Mouse (Mus musculus): ENCODE measurements around the gene Fmnl3. TPM values are rescaled to one million over a fixed set of nuclear protein-coding genes. Genes with fewer than 3 reads are reported as not detected.

Fmnl3 gene
- total and polyA plus RNA-seq, 3 experiments, result 0.04 to 0.06 TPM; not detected in 1

GRCm38 (mm10) chr15:99326407-99326806 is 43.9 kb downstream of the Fmnl3 start:
- peaks cover 2 to 9% of the 10 kb centered on the region in 2 experiments for H3K27me3 ChIP-seq (ENCODE audit: control insufficient read depth in 1 of 2, insufficient read depth in 2 of 2, low read length in 2 of 2)
- H3K9ac ChIP-seq (ENCODE audit: control insufficient read depth, low read depth, low read length, poor library complexity, severe bottlenecking), result no peak overlapping the region
- H3K27ac ChIP-seq (ENCODE audit: control insufficient read depth, low read depth, low read length), result no peak overlapping the region
- no peaks in the 10 kb centered on the region for H3K79me2 ChIP-seq (ENCODE audit: control insufficient read depth, insufficient read depth, low read length, poor library complexity)
- no peak for DNase-seq (ENCODE audit: low read depth, low spot score)
- peaks cover 5 to 13% of the 10 kb centered on the region in 2 experiments for H3K4me1 ChIP-seq (ENCODE audit: control insufficient read depth in 1 of 2, insufficient read depth in 2 of 2, low read length in 2 of 2)
- H3K36me3 ChIP-seq (ENCODE audit: control insufficient read depth in 1 of 2, insufficient read depth in 2 of 2, low read length in 2 of 2), result peaks cover 0 to 9% of the 10 kb centered on the region in 2 experiments; a peak in 2 of 4 replicates
- no peaks in the 10 kb centered on the region for H3K9me3 ChIP-seq (replicated peaks; ENCODE audit: insufficient read depth, low read length)
- H3K4me3 ChIP-seq (ENCODE audit: control insufficient read depth in 1 of 2, insufficient read depth in 1 of 2, low read depth in 2 of 2, low read length in 2 of 2), result no peak overlapping the region
- TF ChIP-seq BHLHE40 (IDR thresholded peaks at IDR 0.05; ENCODE audit: borderline replicate concordance, low read depth, low read length), result no peak
- TF ChIP-seq MAFK (IDR thresholded peaks at IDR 0.05; ENCODE audit: borderline replicate concordance, low read depth, low read length), result no peak
- TF ChIP-seq CTCF (IDR thresholded peaks at IDR 0.05 in 2 of 3, conservative IDR thresholded peaks at IDR 0.05 in 1 of 3; ENCODE audit: control insufficient read depth in 1 of 3, insufficient read depth in 1 of 3, low read depth in 2 of 3, low read length in 3 of 3, poor library complexity in 1 of 3, severe bottlenecking in 1 of 3), result no peak
- no peak for TF ChIP-seq MAZ (IDR thresholded peaks at IDR 0.05; ENCODE audit: low read depth, low read length)
- no peak for TF ChIP-seq CHD1 (IDR thresholded peaks at IDR 0.05; ENCODE audit: low read depth, low read length)
- TF ChIP-seq TAL1 (IDR thresholded peaks at IDR 0.05; ENCODE audit: low read length), result no peak
- TF ChIP-seq E2F4 (IDR thresholded peaks at IDR 0.05; ENCODE audit: borderline replicate concordance, low read depth, low read length), result no peak
- TF ChIP-seq MEF2A (IDR thresholded peaks at IDR 0.05; ENCODE audit: extremely low read depth, insufficient replicate concordance, low read depth, low read length, poor library complexity, severe bottlenecking), result no peak
- no peak for TF ChIP-seq KAT2A (conservative IDR thresholded peaks at IDR 0.05; ENCODE audit: low read depth, low read length)
- no peak for TF ChIP-seq SIN3A (IDR thresholded peaks at IDR 0.05; ENCODE audit: low read length)
- TF ChIP-seq POLR2A (IDR thresholded peaks at IDR 0.05; ENCODE audit: control insufficient read depth in 1 of 2, insufficient read depth in 1 of 2, low read depth in 1 of 2, low read length in 2 of 2, poor library complexity in 1 of 2), result no peak

- no peaks in the 10 kb centered on the region for H3K79me2 ChIP-seq (ENCODE audit: control insufficient read depth, insufficient read depth, low read length, poor library complexity)
- H3K9ac ChIP-seq (ENCODE audit: control insufficient read depth, low read depth, low read length, poor library complexity, severe bottlenecking), result no peak overlapping the region
- H3K9me3 ChIP-seq (replicated peaks; ENCODE audit: insufficient read depth, low read length), result no peaks in the 10 kb centered on the region
- H3K4me3 ChIP-seq (ENCODE audit: control insufficient read depth in 1 of 2, insufficient read depth in 1 of 2, low read depth in 2 of 2, low read length in 2 of 2), result no peak overlapping the region
- H3K36me3 ChIP-seq (ENCODE audit: control insufficient read depth in 1 of 2, insufficient read depth in 2 of 2, low read length in 2 of 2), result peaks cover 0 to 4% of the 10 kb centered on the region in 2 experiments; a peak in 2 of 4 replicates
- H3K27ac ChIP-seq (ENCODE audit: control insufficient read depth, low read depth, low read length), result no peak overlapping the region
- TF ChIP-seq TAL1 (IDR thresholded peaks at IDR 0.05; ENCODE audit: low read length), result no peak
- TF ChIP-seq MAZ (IDR thresholded peaks at IDR 0.05; ENCODE audit: low read depth, low read length), result no peak
- H3K4me1 ChIP-seq (ENCODE audit: control insufficient read depth in 1 of 2, insufficient read depth in 2 of 2, low read length in 2 of 2), result peaks cover under 1 to 5% of the 10 kb centered on the region in 2 experiments; a peak in 3 of 4 replicates
- H3K27me3 ChIP-seq (ENCODE audit: control insufficient read depth in 1 of 2, insufficient read depth in 2 of 2, low read length in 2 of 2), result peaks cover 2 to 9% of the 10 kb centered on the region in 2 experiments
- no peak for DNase-seq (ENCODE audit: low read depth, low spot score)
Observed at GRCm38 (mm10) chr15:99325598-99325997, 44.7 kb downstream of the Fmnl3 start.

GRCm38 (mm10) chr15:99324151-99324550 is 46.1 kb downstream of the Fmnl3 start:
- no peaks in the 10 kb centered on the region for H3K4me1 ChIP-seq (ENCODE audit: control insufficient read depth in 1 of 2, insufficient read depth in 2 of 2, low read length in 2 of 2)
- TF ChIP-seq ETS1 (IDR thresholded peaks at IDR 0.05; ENCODE audit: low read depth, low read length) (no peak), TBP (IDR thresholded peaks at IDR 0.05; ENCODE audit: low read depth, low read length) (no peak), ZMIZ1 (IDR thresholded peaks at IDR 0.05; ENCODE audit: low read depth, low read length) (no peak), SIN3A (IDR thresholded peaks at IDR 0.05; ENCODE audit: low read length) (no peak), POLR2AphosphoS5 (IDR thresholded peaks at IDR 0.05; ENCODE audit: borderline replicate concordance, low read depth, low read length) (no peak), CHD1 (IDR thresholded peaks at IDR 0.05; ENCODE audit: low read depth, low read length) (no peak), NELFE (IDR thresholded peaks at IDR 0.05; ENCODE audit: low read depth, low read length) (no peak), USF2 (IDR thresholded peaks at IDR 0.05; ENCODE audit: borderline replicate concordance in 1 of 2, insufficient read depth in 1 of 2, low read depth in 1 of 2, low read length in 2 of 2) (no peak), NRF1 (IDR thresholded peaks at IDR 0.05; ENCODE audit: insufficient read depth, low read depth, low read length, poor library complexity, severe bottlenecking) (no peak), RCOR1 (IDR thresholded peaks at IDR 0.05; ENCODE audit: low read depth, low read length) (no peak), HCFC1 (IDR thresholded peaks at IDR 0.05; ENCODE audit: low read depth, low read length) (no peak), KAT2A (conservative IDR thresholded peaks at IDR 0.05; ENCODE audit: low read depth, low read length) (no peak), MXI1 (IDR thresholded peaks at IDR 0.05; ENCODE audit: low read depth, low read length) (no peak)
- H3K79me2 ChIP-seq (ENCODE audit: control insufficient read depth, insufficient read depth, low read length, poor library complexity), result no peaks in the 10 kb centered on the region
- no peaks in the 10 kb centered on the region for H3K9me3 ChIP-seq (replicated peaks; ENCODE audit: insufficient read depth, low read length)
- DNase-seq (ENCODE audit: low read depth, low spot score), result no peak
- H3K4me3 ChIP-seq (ENCODE audit: control insufficient read depth in 1 of 2, insufficient read depth in 1 of 2, low read depth in 2 of 2, low read length in 2 of 2), result no peak overlapping the region
- no peak overlapping the region for H3K9ac ChIP-seq (ENCODE audit: control insufficient read depth, low read depth, low read length, poor library complexity, severe bottlenecking)
- H3K27me3 ChIP-seq (ENCODE audit: control insufficient read depth in 1 of 2, insufficient read depth in 2 of 2, low read length in 2 of 2), result peaks cover 2 to 9% of the 10 kb centered on the region in 2 experiments
- H3K27ac ChIP-seq (ENCODE audit: control insufficient read depth, low read depth, low read length), result no peak overlapping the region
- H3K36me3 ChIP-seq (ENCODE audit: control insufficient read depth in 1 of 2, insufficient read depth in 2 of 2, low read length in 2 of 2), result no peaks in the 10 kb centered on the region
